Mouse (Mus musculus) telencephalon, adult 2 months (tissue): Measurements from ENCODE around the gene Cnbp.

Experiments used
- DNase-seq: peaks from one replicate; pipeline ENCODE4 v3.0.0-alpha.2; 2011; ENCODE audit warnings: low read depth, low spot score

The Cnbp gene

DNA sequence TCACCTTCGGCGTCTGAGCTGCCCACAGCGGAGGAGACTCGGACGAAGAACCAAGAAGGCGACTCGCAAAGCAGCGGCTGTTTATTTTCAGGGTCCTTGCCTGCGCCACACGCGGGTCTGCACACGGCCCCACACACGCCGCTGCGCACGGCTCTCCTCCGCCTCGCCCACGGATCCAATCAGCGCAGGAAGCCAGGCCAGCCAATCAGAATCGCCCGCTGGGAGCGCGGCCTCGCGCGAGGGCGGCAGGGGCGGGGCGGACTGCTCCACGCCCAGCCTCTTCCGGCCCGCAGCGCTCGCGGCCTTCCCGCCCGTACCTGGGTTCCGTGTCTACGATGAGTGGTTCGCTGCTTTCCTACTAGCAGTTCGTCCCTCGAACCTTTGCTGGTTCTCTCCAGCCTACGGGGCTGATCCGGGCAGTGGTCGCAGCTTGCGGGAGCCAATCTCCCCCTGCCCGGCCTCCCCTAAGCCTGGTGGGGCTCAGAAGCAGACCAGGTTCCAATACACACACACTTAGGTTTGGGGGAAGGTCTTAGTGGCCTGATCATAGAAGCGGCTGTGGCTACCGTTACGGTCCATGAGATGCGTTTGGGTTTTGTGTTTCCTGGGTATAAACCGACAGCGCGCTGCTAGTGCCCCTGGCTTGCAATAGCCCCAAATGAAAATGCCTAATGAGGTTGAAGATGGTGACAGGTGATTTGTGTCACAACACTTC, at the start of gene Cnbp:
Cnbp (minus strand) TSS at position 207 of the 715 bp plus-strand sequence.
- DNase-seq = peak; percentile 93

DNA sequence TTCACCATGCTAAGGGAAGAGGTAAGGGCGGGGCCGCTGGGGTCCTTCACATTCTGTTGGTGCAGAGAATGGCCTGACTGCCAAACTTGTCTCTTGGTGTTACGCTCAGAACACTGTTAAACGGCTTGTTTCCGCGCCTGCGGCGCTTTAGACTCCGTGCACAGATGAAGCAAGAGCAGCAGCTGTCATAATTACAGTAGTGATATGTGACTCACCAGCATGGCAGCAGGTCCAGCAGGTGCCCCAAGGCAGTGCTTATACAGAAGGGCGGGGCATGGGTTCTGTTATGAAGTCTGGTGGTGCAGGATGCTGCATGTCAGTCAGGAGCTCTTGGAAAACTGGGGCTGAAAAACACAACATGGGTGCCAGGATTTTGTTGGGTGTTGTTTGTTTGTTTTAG, 47.1 kb upstream of the Cnbp start:
- DNase-seq = no peak

DNA sequence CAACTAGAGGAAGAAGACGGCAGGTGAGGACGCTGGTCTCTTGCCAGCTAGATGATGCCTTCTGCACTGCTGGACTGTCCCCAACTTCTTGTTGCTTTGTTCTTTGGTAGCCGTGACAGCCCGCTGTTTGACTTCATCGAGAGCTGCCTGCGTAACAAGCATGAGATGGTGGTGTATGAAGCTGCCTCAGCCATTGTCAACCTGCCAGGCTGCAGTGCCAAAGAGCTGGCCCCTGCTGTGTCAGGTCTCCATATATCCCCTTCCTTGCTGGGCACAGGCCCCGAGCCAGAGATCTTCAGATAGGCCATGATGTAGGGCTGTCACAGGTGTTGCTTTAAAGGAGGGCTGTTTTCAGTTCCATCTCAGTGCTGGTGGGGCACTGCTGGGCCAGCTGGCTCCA, 43.0 kb upstream of the Cnbp start:
- no peak for DNase-seq

DNA sequence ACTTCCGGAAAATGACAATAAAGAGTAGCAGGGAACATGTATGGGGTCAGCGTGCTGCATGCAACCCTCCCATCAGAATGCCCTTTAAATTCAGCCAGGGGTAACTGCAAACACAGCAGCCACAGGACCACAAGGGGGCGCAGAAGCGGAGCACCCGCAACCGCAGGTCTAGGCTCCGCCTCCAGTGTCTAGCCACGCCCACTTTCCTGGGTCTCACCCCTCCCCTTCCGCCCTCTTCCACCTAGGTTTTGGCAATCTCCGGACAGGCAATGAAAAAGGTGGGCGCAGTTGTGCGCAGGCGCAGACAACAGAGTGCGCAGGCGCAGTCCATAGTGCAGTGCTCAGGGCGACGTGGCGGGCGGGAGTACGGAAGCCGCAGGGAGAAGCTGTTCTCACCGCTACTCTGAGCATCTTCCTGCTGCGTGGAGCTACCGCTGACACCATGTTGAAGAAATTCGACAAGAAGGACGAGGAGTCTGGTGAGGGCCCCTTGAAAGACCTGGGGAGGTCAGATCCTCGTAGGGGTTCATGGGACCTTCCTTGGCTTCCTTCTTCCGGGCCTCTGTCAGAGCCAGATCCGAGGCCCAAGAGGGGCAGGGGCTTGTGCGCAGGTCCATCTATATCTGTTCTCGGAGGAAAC, 36.8 kb upstream of the Cnbp start, which contains the start of gene Copg1:
Copg1 (plus strand) TSS at position 221 of the 640 bp plus-strand sequence.
- peak; percentile 97 for DNase-seq

DNA sequence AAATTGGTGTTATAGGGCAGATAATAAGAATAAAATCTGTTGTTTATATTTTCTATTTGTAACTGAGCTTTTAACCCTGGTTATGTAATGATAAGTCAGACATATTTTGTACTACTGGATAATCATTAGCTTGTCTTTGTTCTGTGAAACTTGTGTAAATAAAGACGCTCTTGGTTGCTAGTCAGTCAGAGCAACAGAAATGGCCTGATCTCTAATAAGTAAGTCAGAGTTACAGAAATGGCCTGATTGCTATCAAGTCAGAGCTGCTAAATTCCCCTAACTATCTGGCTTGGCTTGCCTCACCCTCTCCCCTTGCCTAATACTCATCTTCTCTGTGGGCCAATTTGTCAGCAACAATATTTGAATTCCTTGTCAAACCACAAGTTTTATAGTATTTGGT, 35.8 kb upstream of the Cnbp start:
- DNase-seq = no peak

DNA sequence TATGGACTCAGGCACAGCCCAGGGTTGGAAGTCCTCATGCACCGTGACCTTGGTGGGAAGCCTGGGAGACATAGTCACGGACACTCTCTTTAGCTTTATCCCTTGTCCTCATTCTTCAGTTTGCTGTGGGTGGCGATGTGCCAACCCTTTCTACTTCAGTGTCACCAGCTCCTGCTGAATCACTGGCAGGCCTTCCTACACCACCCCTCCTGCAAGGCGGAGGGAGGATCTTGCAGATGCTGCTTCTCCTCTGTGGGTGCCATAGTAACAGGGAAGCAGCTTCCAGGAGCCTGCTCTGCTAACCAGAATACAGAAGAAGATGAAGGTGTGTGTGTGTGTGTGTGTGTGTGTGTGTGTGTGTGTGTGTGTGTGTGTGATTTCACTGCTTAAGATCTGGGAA, 31.9 kb upstream of the Cnbp start:
- peak; percentile 94 for DNase-seq

DNA sequence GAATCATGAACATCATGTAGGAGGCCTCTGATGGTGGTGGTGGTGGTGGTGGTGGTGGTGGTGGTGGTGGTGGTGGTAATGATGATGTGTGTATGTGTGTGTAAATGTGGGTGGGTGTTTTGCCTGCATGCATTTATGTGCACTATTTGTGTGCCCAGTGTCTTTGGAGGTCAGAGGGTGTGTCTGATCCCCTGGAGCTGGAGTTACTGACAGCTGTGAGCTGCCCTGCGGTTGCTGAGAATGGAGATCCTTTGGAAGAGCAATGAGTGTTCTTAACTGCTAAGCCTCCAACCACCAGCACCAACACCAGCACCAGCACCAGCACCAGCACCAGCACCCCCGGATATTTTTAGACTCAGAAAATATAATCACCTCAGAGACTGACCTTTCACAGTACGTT, 31.3 kb upstream of the Cnbp start:
- DNase-seq = no peak

DNA sequence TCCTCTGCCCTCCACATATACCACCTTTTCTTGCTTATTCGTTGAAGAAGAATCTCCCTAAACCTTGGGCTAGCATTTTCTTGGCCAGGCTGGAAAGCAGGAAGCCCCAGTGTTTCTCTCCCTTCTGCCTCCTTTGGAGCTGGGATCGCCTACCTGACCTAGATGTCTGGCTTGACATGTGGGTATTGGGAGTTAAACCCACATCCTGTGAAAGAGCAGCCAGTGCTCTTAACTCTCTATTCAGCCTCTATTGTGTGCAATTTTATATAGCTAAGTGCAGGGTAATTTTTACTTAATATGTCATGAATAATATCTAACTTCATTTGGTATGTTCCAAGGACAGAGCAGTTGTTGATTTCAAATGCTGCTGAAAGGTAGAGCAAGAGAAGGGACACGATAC, 28.7 kb upstream of the Cnbp start:
- no peak for DNase-seq

DNA sequence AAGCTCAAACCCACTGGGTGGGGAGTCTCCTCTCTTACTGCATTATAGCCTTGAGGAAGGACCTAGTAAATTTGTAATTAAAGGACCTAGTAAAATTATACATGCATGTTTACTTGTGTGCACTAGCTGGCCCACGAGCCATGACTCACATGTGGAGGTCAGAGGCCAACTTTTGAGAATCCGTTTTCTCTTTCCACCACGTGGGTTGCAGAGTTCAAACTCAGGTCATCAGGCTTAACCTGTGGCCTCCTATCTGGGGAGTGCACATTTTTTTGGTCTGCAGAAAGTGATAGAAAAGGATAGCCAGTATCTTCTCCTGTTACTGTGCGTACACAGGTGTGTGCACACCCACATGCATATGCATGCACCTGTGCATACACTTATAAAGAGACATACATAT, 28.1 kb upstream of the Cnbp start:
- DNase-seq = no peak

DNA sequence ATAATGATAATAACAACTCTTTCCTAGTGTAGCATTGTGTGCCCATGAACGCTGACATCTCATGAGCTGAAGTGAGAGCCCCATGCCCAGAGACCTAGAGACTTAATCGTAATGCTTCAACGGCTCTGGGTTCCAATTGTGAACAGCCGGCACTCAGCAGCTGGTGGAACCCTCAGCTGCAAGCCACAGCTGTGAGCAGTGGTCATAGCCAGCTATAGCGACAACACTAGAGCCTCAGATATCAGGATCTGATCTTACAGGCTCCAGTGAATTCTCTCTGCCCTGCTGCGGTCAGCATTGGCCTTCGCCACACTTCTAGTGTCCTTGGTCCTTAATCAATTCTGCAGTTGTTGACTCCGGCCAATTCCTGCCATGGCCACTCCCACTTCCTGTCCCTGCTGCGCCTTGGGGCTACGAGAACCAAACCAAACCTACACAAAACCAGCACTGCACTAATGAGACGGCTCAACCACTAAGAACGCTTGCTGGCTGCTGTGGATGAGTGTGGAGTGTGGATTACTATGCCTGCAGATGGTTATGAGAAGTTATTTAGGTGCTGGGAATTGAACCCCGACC, 25.2 kb upstream of the Cnbp start:
- DNase-seq = no peak

DNA sequence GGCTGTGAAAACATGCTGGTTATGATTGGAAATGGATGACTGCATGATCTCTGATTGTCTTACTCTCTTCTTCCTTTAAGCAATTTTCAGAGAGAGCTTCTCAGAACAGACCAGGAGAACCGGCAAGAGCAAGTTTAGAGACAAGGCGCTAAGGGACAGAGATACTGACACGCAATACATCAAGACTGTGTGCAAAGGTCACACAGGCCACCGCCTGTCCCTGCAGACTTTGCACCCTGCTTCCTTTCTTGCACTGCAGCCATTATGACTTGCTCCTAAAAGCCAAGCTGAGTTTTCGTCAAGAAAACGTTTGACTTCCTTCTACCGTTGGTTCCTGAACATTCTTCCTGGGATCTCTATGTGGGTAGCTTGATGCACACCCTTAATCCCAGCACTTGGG, 24.7 kb upstream of the Cnbp start:
- no peak for DNase-seq

DNA sequence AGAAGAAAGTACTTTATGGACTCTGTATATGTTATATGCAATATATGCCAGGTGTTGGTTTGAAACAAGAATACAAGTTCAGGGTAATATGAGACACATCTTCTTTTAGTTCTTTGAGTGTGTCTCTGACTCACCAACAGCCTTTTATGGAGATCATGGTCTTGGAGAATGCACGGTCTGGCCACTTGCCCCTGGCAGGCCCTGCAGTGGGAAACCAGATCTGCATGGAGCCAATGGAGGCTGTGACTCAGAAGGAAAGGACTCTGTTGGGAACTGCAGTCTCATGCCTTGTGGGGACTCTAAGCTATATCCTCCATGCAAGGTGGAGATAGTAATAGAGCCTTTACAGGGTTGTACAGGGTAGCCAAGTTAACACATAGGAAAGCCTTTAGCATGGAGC, 24.2 kb upstream of the Cnbp start:
- no peak for DNase-seq

DNA sequence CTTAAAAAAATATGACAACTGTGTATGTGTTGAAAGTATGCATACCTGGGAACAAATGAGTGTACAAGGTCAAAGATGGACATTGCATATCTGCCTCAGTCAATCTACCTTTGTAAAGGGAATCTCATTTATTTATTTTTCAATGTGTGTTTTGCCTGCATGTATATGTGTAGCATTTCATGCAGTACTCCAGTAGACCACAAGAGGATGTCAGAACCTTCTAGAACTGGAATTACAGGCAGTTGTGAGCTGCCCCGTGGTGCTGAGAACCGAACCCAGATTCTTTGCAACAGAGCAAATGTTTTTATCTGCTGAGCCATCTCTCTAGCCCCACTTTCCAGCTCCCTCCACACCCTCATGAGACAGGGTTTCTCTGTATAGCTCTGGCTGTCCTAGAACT, 23.1 kb upstream of the Cnbp start:
- DNase-seq = no peak

DNA sequence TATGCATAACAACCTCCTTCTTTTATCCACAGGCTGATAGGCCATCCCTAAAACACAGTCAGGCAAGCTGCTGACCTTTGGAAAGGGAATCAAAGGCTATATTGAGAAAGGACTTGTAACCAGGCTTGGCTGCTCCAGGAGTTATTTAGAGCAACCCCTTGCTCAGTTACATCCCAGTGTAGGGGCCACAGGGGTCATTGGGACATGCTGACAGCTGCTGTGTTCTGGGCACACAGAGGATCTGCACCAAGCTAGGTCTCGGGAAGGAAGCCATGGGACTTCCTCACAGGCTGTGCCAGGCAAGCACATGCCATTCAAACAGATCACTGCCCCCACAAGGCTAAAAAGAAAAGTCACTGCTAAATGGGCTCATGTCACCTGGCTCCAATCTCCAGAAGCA, 22.2 kb upstream of the Cnbp start:
- no peak for DNase-seq

DNA sequence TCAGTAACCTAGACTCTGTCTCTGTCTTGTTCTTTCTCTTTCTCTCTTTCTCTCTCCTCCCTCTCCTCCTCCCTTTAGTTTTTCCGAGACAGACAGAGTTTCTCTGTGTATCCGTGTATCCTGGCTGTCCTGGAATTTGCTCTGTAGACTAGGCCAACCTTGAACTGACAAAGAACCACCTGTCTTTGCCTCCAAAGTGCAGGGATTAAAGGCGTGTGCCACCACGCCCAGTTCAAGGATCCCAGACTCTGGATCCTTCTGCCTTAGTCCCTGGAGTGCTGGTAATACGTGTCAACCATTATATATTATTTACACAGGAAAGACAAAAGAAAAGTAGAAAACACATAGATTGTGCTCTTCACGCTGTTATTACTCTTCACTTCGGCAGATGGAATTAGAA, 20.3 kb upstream of the Cnbp start:
- no peak for DNase-seq

DNA sequence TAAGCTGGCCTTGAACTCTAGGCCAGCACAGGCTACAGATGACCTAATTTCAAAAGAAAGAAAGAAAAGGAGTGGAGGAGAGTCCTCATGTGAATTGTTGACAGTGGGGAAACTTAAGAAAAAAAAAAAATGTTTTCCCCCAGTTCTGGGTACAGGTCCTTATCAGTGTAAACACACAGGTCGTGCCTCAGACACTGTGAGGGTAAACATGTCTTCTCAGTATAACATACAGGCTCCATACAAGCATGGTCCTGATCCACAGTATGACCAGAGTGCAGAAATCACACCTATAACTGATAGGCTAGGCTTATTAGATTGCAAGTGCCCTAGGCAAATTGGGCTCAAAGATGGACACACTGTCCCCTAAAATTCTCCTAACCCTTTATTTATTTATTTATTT, 19.5 kb upstream of the Cnbp start:
- DNase-seq = no peak

DNA sequence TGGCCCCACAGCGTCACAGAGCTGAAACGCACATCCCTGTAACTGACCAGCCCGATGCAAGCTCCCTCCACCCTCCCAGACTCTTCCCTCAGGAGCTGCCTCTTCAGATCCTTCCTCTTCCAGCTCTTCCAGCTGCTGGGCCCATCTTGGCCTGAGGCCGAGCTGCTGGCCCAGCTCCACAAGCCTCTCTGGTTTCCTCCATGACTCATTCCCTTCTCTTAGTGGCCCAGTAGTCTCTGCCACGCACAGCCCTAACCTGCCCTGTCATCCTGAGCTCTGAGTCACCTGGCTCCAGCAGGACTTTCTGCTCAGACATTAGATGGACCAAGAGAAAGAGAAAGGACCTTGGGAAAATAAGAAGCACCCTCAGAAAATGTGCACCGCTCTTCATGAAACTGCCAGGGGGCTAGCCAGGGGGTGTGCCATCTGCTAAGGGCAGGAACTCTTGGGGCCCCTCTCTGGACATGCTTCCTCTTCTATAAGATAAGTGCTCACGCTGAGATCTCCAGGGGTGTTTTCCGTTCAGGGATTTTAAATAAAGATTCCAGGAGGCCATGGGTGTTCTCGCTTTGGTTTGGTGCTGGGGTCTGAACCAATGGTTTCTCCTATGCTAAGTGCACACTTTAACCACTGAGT, 18.1 kb upstream of the Cnbp start:
- DNase-seq = no peak

DNA sequence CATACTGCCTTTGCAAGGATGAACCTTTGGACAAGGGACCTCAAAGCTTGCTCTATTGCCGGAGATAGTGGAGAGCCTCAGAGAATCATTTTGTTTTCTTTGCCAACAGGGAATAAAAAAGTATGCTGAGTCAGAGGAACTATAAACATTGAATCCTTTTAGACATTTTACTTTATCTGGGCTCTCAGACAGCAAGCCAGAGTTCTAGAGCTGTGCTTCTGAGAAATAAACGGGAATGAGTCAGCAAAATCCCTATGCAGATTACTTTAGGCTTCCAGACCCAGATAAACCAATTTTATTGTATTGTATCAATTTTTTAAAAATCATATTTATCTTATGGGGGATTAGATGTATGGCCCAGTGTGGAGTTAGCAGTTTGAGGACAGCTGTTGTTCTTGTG, 16.4 kb upstream of the Cnbp start:
- DNase-seq = no peak

DNA sequence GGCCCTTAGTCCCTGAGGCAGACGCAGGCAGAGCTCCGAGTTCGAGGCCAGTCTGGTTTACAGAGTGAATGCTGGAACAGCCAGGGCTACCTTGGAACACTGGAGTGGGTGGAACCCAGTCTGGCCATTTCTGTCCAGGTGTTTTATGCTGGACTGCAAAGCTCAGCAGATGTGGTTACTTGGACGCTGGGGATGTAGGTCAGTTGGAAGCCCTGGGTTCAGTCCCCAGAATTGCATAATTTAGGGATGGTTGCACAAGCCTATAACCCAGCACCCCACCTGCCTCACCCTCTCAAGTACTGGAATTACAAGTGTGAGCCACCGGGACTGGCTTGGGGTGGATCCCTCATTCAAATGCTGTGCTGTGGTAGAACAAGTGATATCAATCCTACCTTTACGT, 15.3 kb upstream of the Cnbp start:
- no peak for DNase-seq

DNA sequence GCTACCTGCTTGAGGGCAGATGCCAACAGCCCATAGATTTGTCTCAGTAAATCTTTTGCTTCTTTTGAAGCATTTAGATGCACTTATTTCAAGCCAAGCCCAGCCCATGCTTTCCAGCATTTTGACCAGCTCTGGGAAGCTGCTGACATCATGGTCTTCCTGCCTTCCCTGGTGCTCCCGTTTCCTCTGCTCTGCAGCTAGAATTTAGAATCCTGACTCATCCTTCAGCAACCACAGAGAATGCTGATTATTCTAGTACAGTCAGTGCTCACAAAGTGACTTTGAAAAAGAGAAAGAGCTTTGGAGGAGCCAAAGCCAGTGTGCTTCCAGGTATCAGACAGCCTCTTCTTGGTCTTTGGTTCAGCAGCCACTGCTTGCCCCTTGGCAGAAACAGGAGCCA, 6.2 kb upstream of the Cnbp start:
- peak; percentile 51 for DNase-seq

DNA sequence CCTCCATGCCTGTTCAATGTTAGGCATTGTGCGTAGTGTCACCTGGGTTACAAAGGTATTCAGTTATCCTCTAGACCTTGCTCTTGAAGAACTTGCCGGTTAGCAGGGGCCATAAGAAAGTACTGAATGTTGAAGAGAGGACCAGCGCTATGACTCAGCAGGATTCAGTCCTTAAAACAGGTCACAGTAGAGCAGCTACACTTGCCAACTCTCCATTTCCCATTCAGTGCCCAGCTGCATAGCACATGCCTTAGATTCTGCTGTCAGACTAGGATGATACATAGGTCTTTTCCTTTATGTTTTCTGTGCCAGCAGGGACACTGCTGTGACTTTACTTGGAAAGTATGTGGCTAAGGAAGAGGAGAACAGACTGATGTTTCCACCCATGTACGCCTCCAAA, 2.5 kb upstream of the Cnbp start:
- no peak for DNase-seq

DNA sequence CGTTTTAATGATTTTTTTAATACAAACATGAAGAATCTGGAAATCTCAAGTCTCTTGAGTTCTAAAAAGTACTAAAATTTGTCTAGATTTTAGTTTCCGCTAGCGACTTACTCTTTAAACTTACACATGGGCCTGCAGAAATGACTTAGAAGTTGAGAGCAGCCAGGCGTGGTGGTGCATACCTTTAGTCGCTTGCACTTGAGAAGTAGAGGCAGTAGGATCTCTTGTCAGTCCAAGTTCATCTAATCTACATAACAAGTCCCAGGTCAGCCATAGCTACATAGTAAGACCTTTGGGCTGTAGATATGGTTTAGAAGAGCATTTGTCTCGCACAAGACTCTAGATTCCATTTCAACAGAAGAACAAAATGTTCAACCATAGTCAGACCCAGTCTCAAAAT, 965 bp upstream of the Cnbp start:
- no peak for DNase-seq
